ENCODE assay signal across 24 mouse cellular contexts in genomic region chr5:96975112-96975511, GRCm38 (mm10). TPM values are rescaled to one million over a fixed set of nuclear protein-coding genes. Genes with fewer than 3 reads are reported as not detected.
A peak's percentile ranks its signal among the peaks of the same experiment; 100 is the strongest.
DNase-seq lines count a peak whose midpoint lies in the region; ATAC-seq and TF ChIP-seq lines count a peak whose summit lies in the region.
"Had no signal": no experiment of that assay in that cellular context is flagged by ENCODE, and none has a peak within 500 bp of the region (broad histone marks: within the 10 kb centered on the region; RNA-seq: fewer than 3 reads in every experiment).

No protein-coding gene starts in this region.

- H3K9me3 ChIP-seq in forebrain, embryonic 13.5 days (replicated peaks), result no peaks in the 10 kb centered on the region
- H3K9me3 ChIP-seq in forebrain, embryonic 11.5 days (ENCODE audit: control insufficient read depth, low read length), result no peaks in the 10 kb centered on the region
- H3K9me3 ChIP-seq in forebrain, embryonic 15.5 days, result no peaks in the 10 kb centered on the region
- H3K9me3 ChIP-seq in forebrain, embryonic 10.5 days, result no peaks in the 10 kb centered on the region
- H3K9me3 ChIP-seq in forebrain, embryonic 16.5 days (ENCODE audit: control insufficient read depth, low read length), result no peaks in the 10 kb centered on the region
- H3K9me3 ChIP-seq: embryonic facial prominence, embryonic 10.5 days; embryonic facial prominence, embryonic 12.5 days had no signal

- peaks cover 13% of the 10 kb centered on the region for H3K4me1 ChIP-seq in forebrain, embryonic 13.5 days
- peaks cover 2% of the 10 kb centered on the region; the same call in 1 of the 2 replicates for H3K4me1 ChIP-seq in forebrain, embryonic 11.5 days (replicated peaks; ENCODE audit: control insufficient read depth, insufficient read depth, low read length)
- H3K4me1 ChIP-seq in forebrain, embryonic 15.5 days, result peaks cover 14% of the 10 kb centered on the region
- peaks cover 8% of the 10 kb centered on the region for H3K4me1 ChIP-seq in forebrain, embryonic 10.5 days
- peaks cover 10% of the 10 kb centered on the region for H3K4me1 ChIP-seq in forebrain, embryonic 16.5 days (replicated peaks; ENCODE audit: control insufficient read depth, insufficient read depth, low read length)
- H3K4me1 ChIP-seq: embryonic facial prominence, embryonic 12.5 days had no signal

- WGBS in forebrain, embryonic 13.5 days, result 68% methylated on average over 3 of the region's 3 CpGs
- WGBS in forebrain, embryonic 11.5 days, result 84% methylated on average over 3 of the region's 3 CpGs
- 45% methylated on average over 3 of the region's 3 CpGs for WGBS in forebrain, embryonic 15.5 days
- 94% methylated on average over 3 of the region's 3 CpGs for WGBS in forebrain, embryonic 10.5 days
- WGBS in forebrain, embryonic 16.5 days, result 39% methylated on average over 3 of the region's 3 CpGs

- H3K36me3 ChIP-seq in forebrain, embryonic 13.5 days (ENCODE audit: poor library complexity, severe bottlenecking), result no peaks in the 10 kb centered on the region
- H3K36me3 ChIP-seq in forebrain, embryonic 11.5 days (ENCODE audit: control insufficient read depth, insufficient read depth, low read length), result no peaks in the 10 kb centered on the region
- H3K36me3 ChIP-seq in forebrain, embryonic 15.5 days, result no peaks in the 10 kb centered on the region
- H3K36me3 ChIP-seq in forebrain, embryonic 10.5 days (replicated peaks), result no peaks in the 10 kb centered on the region
- H3K36me3 ChIP-seq in forebrain, embryonic 16.5 days (ENCODE audit: control insufficient read depth, insufficient read depth), result no peaks in the 10 kb centered on the region
- H3K36me3 ChIP-seq: embryonic facial prominence, embryonic 10.5 days; embryonic facial prominence, embryonic 12.5 days; G1E had no signal

- TF ChIP-seq CTCF in brain, embryonic 14.5 days (IDR thresholded peaks at IDR 0.05; ENCODE audit: borderline replicate concordance, extremely low read depth, insufficient read depth, insufficient read length), result no peak

- ATAC-seq in forebrain, embryonic 13.5 days, result peak; percentile 69; the same call in 1 of the 2 replicates
- ATAC-seq in forebrain, embryonic 11.5 days (replicated peaks; ENCODE audit: low FRiP score), result no peak
- peak; percentile 92 for ATAC-seq in forebrain, embryonic 15.5 days (replicated peaks)
- peak; percentile 96 for ATAC-seq in forebrain, embryonic 16.5 days
- ATAC-seq: activated CD4-positive, CD25-positive, alpha-beta regulatory T cell, adult 4 months; CD4-positive, CD25-positive, alpha-beta regulatory T cell, adult 4 months; Patski had no signal

- no peak overlapping the region for H3K4me2 ChIP-seq in forebrain, embryonic 13.5 days
- H3K4me2 ChIP-seq in forebrain, embryonic 11.5 days (ENCODE audit: low read depth, low read length, severe bottlenecking), result no peak overlapping the region
- H3K4me2 ChIP-seq in forebrain, embryonic 15.5 days (replicated peaks), result no peak overlapping the region
- H3K4me2 ChIP-seq in forebrain, embryonic 16.5 days (ENCODE audit: low read length), result no peak overlapping the region
- H3K4me2 ChIP-seq: embryonic facial prominence, embryonic 12.5 days had no signal

- no peak overlapping the region for H3K27ac ChIP-seq in forebrain, embryonic 13.5 days
- no peak overlapping the region for H3K27ac ChIP-seq in forebrain, embryonic 11.5 days (ENCODE audit: low read depth, low read length)
- H3K27ac ChIP-seq in forebrain, embryonic 15.5 days (replicated peaks), result no peak overlapping the region
- H3K27ac ChIP-seq in forebrain, embryonic 10.5 days, result no peak overlapping the region
- H3K27ac ChIP-seq in forebrain, embryonic 16.5 days (ENCODE audit: low read length), result no peak overlapping the region
- H3K27ac ChIP-seq: embryonic facial prominence, embryonic 10.5 days; embryonic facial prominence, embryonic 12.5 days had no signal

- no peak for DNase-seq in forebrain, embryonic 11.5 days (ENCODE audit: low spot score)
- no peak for DNase-seq in forebrain, embryonic 10.5 days (ENCODE audit: extremely low spot score, low spot score)
- peak; percentile 78 for DNase-seq in brain, embryonic 14.5 days (ENCODE audit: low read depth)
- no peak for DNase-seq in spleen, postnatal 14 days (ENCODE audit: low spot score in 2 of 2)
- DNase-seq in retina, postnatal 1 day, result no peak
- DNase-seq: adrenal gland, adult 8-10 months; adrenal gland, postnatal 14 days; adrenal gland, postnatal 36 days; B cell, adult 2 months; cerebellum, adult 11-12 months; cerebellum, adult 2 months; cerebellum, adult 9-10 months; cerebellum, postnatal 10 days; cerebellum, postnatal 25 days had no signal

- H3K27me3 ChIP-seq in forebrain, embryonic 13.5 days, result no peaks in the 10 kb centered on the region
- no peaks in the 10 kb centered on the region for H3K27me3 ChIP-seq in forebrain, embryonic 11.5 days (ENCODE audit: control insufficient read depth, insufficient read depth, low read length)
- no peaks in the 10 kb centered on the region for H3K27me3 ChIP-seq in forebrain, embryonic 15.5 days
- no peaks in the 10 kb centered on the region for H3K27me3 ChIP-seq in forebrain, embryonic 10.5 days (ENCODE audit: poor library complexity, severe bottlenecking)
- no peaks in the 10 kb centered on the region for H3K27me3 ChIP-seq in forebrain, embryonic 16.5 days (replicated peaks; ENCODE audit: control insufficient read depth, insufficient read depth, low read length)
- H3K27me3 ChIP-seq: CH12.LX; embryonic facial prominence, embryonic 12.5 days had no signal

- H3K9ac ChIP-seq in forebrain, embryonic 13.5 days, result no peak overlapping the region
- H3K9ac ChIP-seq in forebrain, embryonic 11.5 days (ENCODE audit: low read length), result no peak overlapping the region
- no peak overlapping the region for H3K9ac ChIP-seq in forebrain, embryonic 15.5 days (replicated peaks)
- no peak overlapping the region for H3K9ac ChIP-seq in forebrain, embryonic 16.5 days (replicated peaks; ENCODE audit: low read depth, low read length)
- H3K9ac ChIP-seq: embryonic facial prominence, embryonic 12.5 days had no signal

- TF ChIP-seq POLR2A in brain, embryonic 14.5 days (IDR thresholded peaks at IDR 0.05; ENCODE audit: borderline replicate concordance, extremely low read depth, insufficient read depth, insufficient read length, poor library complexity, severe bottlenecking), result no peak

- no peak overlapping the region for H3K4me3 ChIP-seq in forebrain, embryonic 13.5 days
- no peak overlapping the region for H3K4me3 ChIP-seq in forebrain, embryonic 11.5 days (ENCODE audit: low read depth, low read length)
- no peak overlapping the region for H3K4me3 ChIP-seq in forebrain, embryonic 15.5 days
- no peak overlapping the region for H3K4me3 ChIP-seq in forebrain, embryonic 10.5 days
- H3K4me3 ChIP-seq in forebrain, embryonic 16.5 days (replicated peaks; ENCODE audit: low read length), result no peak overlapping the region
- H3K4me3 ChIP-seq: embryonic facial prominence, embryonic 10.5 days; embryonic facial prominence, embryonic 12.5 days had no signal

RNA-seq across cellular contexts. Expression of gene Bmp2k, which starts 22.4 kb away (rescaled TPM):
- 7.6 and 9.3 TPM in 2 replicates for polyA plus RNA-seq in forebrain, embryonic 13.5 days (2015; fragmentation: Nextera tagmentation; extraction: Ambion mirVana)
- polyA plus RNA-seq in forebrain, embryonic 11.5 days (2014; fragmentation: Nextera tagmentation; extraction: Ambion mirVana), result 9.0 and 10.2 TPM in 2 replicates
- 8.4 TPM in 2 replicates for polyA plus RNA-seq in forebrain, embryonic 15.5 days (2015; fragmentation: Nextera tagmentation; extraction: Ambion mirVana)
- 8.7 and 8.8 TPM in 2 replicates for polyA plus RNA-seq in forebrain, embryonic 10.5 days (2016; fragmentation: Nextera tagmentation; extraction: Ambion mirVana)
- 8.7 and 12.8 TPM in 2 replicates for polyA plus RNA-seq in brain, embryonic 14.5 days (2012; rRNA removed)
- 7.2 and 8.3 TPM in 2 replicates for polyA plus RNA-seq in forebrain, embryonic 16.5 days (2015; fragmentation: Nextera tagmentation; extraction: Ambion mirVana)
